Mouse (Mus musculus) ES-Bruce4 (cell line): ENCODE measurements around the gene Grm8.

Experiments
- CTCF ChIP-seq: IDR thresholded peaks from one replicate; pipeline ENCODE4 v1.8.1; 2011; ENCODE audit warnings: low read depth, low read length
- POLR2A ChIP-seq: IDR thresholded peaks from one replicate; pipeline ENCODE4 v1.8.1; 2011; ENCODE audit warnings: low read length; ENCODE audit not compliant: insufficient read depth

DNA sequence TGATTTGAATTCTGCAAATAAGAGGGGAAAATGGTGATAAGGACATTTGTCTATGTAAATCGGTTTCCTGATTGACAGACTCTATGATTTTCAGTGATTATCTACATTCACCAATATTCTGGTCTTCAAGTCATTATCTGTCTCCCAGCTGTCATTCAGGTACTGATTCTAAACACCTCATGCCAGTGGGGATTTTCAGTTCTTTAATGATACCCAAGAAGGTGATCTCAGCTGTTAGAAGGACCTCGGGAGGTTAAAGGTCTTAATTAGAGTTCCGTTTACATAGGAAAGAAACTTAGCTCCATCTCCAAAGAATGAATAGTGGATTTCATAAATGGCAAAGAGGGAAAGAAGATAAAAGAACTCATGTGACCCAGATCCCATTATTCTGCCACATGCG is 143.7 kb downstream of the Grm8 start:
- no peak for TF ChIP-seq POLR2A
- TF ChIP-seq CTCF: no peak
